8 mouse cellular contexts compared by ENCODE assay signal in the genomic region with DNA sequence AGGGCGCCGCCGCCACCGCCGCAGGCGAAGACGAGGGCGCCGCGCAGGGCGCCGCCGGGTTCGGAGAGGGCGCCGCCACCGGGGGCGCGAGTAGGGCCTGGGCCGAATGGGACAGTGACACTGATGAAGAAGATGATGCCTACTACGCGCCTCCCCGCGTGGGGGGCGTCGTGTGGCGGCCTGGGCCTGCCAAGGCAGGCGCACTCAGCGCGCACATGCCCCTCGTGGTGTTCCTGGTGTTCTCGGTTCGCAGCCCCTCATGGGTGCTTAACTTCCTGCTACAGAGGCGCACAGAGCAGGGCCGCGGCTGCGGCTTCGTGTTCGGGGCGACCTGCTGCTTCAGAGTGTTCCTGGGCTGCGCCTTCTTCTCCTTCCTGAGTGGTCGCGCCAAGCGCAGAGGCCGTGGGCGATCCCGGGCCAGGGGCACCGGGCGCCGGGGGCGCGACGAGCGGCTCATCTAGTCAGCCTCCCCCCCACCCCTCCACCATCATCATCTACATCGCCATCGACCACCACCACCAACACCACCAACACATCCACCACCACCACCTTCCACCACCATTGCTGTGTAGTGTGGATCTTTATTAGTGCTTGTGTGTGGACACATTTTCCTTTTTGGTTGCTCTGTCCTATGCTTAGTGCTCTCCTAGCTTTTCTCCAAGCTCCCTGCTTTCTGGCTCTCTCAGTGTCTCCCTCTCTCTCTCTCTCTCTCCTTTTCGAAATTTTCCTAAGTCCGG. TPM values are rescaled to one million over a fixed set of nuclear protein-coding genes. Genes with fewer than 3 reads are reported as not detected.
DNase-seq lines count a peak whose midpoint lies in the region; ATAC-seq and TF ChIP-seq lines count a peak whose summit lies in the region.

No protein-coding gene starts in this region.

- peak overlapping the region; percentile 97 for H3K27ac ChIP-seq in forebrain, embryonic 15.5 days (replicated peaks)

- H3K4me1 ChIP-seq in lung, adult 2 months (ENCODE audit: control insufficient read depth, insufficient read depth, low read length), result peaks cover 9% of the 10 kb centered on the region
- peaks cover 45% of the 10 kb centered on the region for H3K4me1 ChIP-seq in forebrain, embryonic 15.5 days

- H3K27me3 ChIP-seq in forebrain, embryonic 15.5 days, result no peaks in the 10 kb centered on the region

- H3K9ac ChIP-seq in forebrain, embryonic 15.5 days (replicated peaks), result peak overlapping the region; percentile 94

- peak; percentile 21 for ATAC-seq in forebrain, embryonic 15.5 days (replicated peaks)

- H3K4me3 ChIP-seq in lung, adult 2 months (replicated peaks; ENCODE audit: extremely low read depth, low read depth, low read length), result peak overlapping the region; percentile 72
- peak overlapping the region; percentile 74 for H3K4me3 ChIP-seq in forebrain, embryonic 15.5 days

- 47% methylated on average over 45 of the region's 58 CpGs for WGBS in lung, adult 2 months
- WGBS in forebrain, embryonic 15.5 days, result 48% methylated on average over 58 of the region's 58 CpGs

- H3K36me3 ChIP-seq in forebrain, embryonic 15.5 days, result no peaks in the 10 kb centered on the region

- no peak for DNase-seq in lung, adult 2 months
- no peak for DNase-seq in lung, postnatal 14 days
- DNase-seq in adrenal gland, postnatal 14 days, result peak; percentile 44
- peak; percentile 39 for DNase-seq in kidney, adult 9 months
- peak; percentile 51 to 55 for DNase-seq in lung, postnatal 4 days
- DNase-seq in spleen, postnatal 4 days (ENCODE audit: low spot score in 2 of 2), result peak; percentile 53 to 80
- no peak for DNase-seq in ovary, postnatal 14 days (ENCODE audit: low spot score)

- no peak for TF ChIP-seq CTCF in lung, adult 2 months (IDR thresholded peaks at IDR 0.05; ENCODE audit: insufficient read depth, low read length)

- TF ChIP-seq POLR2A in lung, adult 2 months (IDR thresholded peaks at IDR 0.05; ENCODE audit: borderline replicate concordance, extremely low read depth, low read depth, low read length), result no peak

- H3K9me3 ChIP-seq in forebrain, embryonic 15.5 days, result no peaks in the 10 kb centered on the region

- H3K4me2 ChIP-seq in forebrain, embryonic 15.5 days (replicated peaks), result peak overlapping the region; percentile 67

RNA-seq across cellular contexts. Expression of gene Gm20721, which starts 17.4 kb away (rescaled TPM):
- polyA plus RNA-seq in lung, adult 2 months (2012; rRNA removed), result not detected in 2 replicates
- total RNA-seq in adrenal gland, postnatal 14 days (2021), result 4.6 and 5.4 TPM in 2 replicates
- 6.7 and 7.5 TPM in 2 replicates for polyA plus RNA-seq in forebrain, embryonic 15.5 days (2015; fragmentation: Nextera tagmentation; extraction: Ambion mirVana)

RNA-seq across cellular contexts. Expression of gene Gnas, which starts 45.0 kb away (rescaled TPM):
- polyA plus RNA-seq in lung, adult 2 months (2012; rRNA removed), result 897 and 1,050 TPM in 2 replicates
- 4,967 and 5,329 TPM in 2 replicates for total RNA-seq in adrenal gland, postnatal 14 days (2021)
- polyA plus RNA-seq in forebrain, embryonic 15.5 days (2015; fragmentation: Nextera tagmentation; extraction: Ambion mirVana), result 1,144 and 1,250 TPM in 2 replicates

Comparison
In these comparisons a context has a peak if more than half of its experiments do, and no peak if none do; other contexts are left out.
1. DNase-seq: peak in adrenal gland, postnatal 14 days (single experiment), kidney, adult 9 months (single experiment), lung, postnatal 4 days (2 of 2) and spleen, postnatal 4 days (2 of 2); none in lung, adult 2 months (single experiment), lung, postnatal 14 days (single experiment) and ovary, postnatal 14 days (single experiment).